In genomic region chr9:105774878-105775277, GRCm38 (mm10) we compare ENCODE assay signal across 12 mouse cellular contexts. TPM values are rescaled to one million over a fixed set of nuclear protein-coding genes. Genes with fewer than 3 reads are reported as not detected.
DNase-seq lines count a peak whose midpoint lies in the region; ATAC-seq lines count a peak whose summit lies in the region.
"Had no signal": no experiment of that assay in that cellular context is flagged by ENCODE, and none has a peak within 500 bp of the region (broad histone marks: within the 10 kb centered on the region; RNA-seq: fewer than 3 reads in every experiment).

No protein-coding gene starts in this region.

- H3K9me3 ChIP-seq in heart, embryonic 15.5 days (replicated peaks): no peaks in the 10 kb centered on the region
- H3K9me3 ChIP-seq in hindbrain, embryonic 11.5 days (ENCODE audit: control insufficient read depth, low read length): no peaks in the 10 kb centered on the region
- H3K9me3 ChIP-seq: embryonic facial prominence, embryonic 13.5 days; limb, embryonic 15.5 days had no signal

- ATAC-seq in cerebellum, adult (ENCODE audit: insufficient number of reproducible peaks, low FRiP score, low TSS enrichment): no peak
- 0 out of 2 replicates have a peak, but pooled peaks have one; percentile 47 for ATAC-seq in heart, embryonic 15.5 days (replicated peaks; ENCODE audit: insufficient number of reproducible peaks, insufficient read depth, low FRiP score, low read depth)
- no peak for ATAC-seq in hindbrain, embryonic 11.5 days (ENCODE audit: low FRiP score)

- H3K27me3 ChIP-seq in heart, embryonic 15.5 days: no peaks in the 10 kb centered on the region
- H3K27me3 ChIP-seq in hindbrain, embryonic 11.5 days (ENCODE audit: control insufficient read depth, insufficient read depth, low read length): no peaks in the 10 kb centered on the region
- H3K27me3 ChIP-seq: embryonic facial prominence, embryonic 13.5 days; limb, embryonic 15.5 days had no signal

- H3K4me2 ChIP-seq in heart, embryonic 15.5 days: no peak overlapping the region
- H3K4me2 ChIP-seq in hindbrain, embryonic 11.5 days (replicated peaks; ENCODE audit: low read depth, low read length): no peak overlapping the region
- H3K4me2 ChIP-seq: embryonic facial prominence, embryonic 13.5 days; limb, embryonic 15.5 days; midbrain, embryonic 11.5 days had no signal

- WGBS in heart, embryonic 15.5 days: 52% methylated on average over 7 of the region's 7 CpGs
- WGBS in hindbrain, embryonic 11.5 days: 90% methylated on average over 7 of the region's 7 CpGs

- H3K27ac ChIP-seq in heart, embryonic 15.5 days: peak overlapping the region; percentile 44; the same call in 1 of the 2 replicates
- no peak overlapping the region for H3K27ac ChIP-seq in hindbrain, embryonic 11.5 days (ENCODE audit: low read depth, low read length)
- H3K27ac ChIP-seq: embryonic facial prominence, embryonic 13.5 days; limb, embryonic 15.5 days had no signal

- H3K4me3 ChIP-seq in heart, embryonic 15.5 days: no peak overlapping the region
- H3K4me3 ChIP-seq in hindbrain, embryonic 11.5 days (ENCODE audit: low read depth, low read length): no peak overlapping the region
- H3K4me3 ChIP-seq: embryonic facial prominence, embryonic 13.5 days; limb, embryonic 15.5 days had no signal

- no peak overlapping the region for H3K9ac ChIP-seq in heart, embryonic 15.5 days
- no peak overlapping the region for H3K9ac ChIP-seq in hindbrain, embryonic 11.5 days (ENCODE audit: low read depth, low read length)
- H3K9ac ChIP-seq: embryonic facial prominence, embryonic 13.5 days; limb, embryonic 15.5 days had no signal

- peak; percentile 83 to 85 for DNase-seq in cerebellum, postnatal 10 days
- peak; percentile 37 for DNase-seq in lung, postnatal 10 days
- DNase-seq in lung, postnatal 4 days: no peak
- DNase-seq in kidney, postnatal 36 days: peak; percentile 31 to 39
- DNase-seq in right cerebral cortex, postnatal 14 days: no peak
- no peak for DNase-seq in hindbrain, embryonic 11.5 days (ENCODE audit: low spot score)
- DNase-seq: B cell, adult 2 months had no signal

- no peaks in the 10 kb centered on the region for H3K36me3 ChIP-seq in heart, embryonic 15.5 days
- H3K36me3 ChIP-seq in hindbrain, embryonic 11.5 days (ENCODE audit: control insufficient read depth, insufficient read depth, low read length): no peaks in the 10 kb centered on the region
- H3K36me3 ChIP-seq: embryonic facial prominence, embryonic 13.5 days; limb, embryonic 15.5 days had no signal

- peaks cover 12% of the 10 kb centered on the region for H3K4me1 ChIP-seq in heart, embryonic 15.5 days (replicated peaks)
- no peaks in the 10 kb centered on the region for H3K4me1 ChIP-seq in hindbrain, embryonic 11.5 days (replicated peaks; ENCODE audit: control insufficient read depth, insufficient read depth, low read length)
- H3K4me1 ChIP-seq: limb, embryonic 15.5 days had no signal

RNA-seq across cellular contexts. Expression of gene Col6a6, which starts 53.1 kb away (rescaled TPM):
- 3.6 and 5.1 TPM in 2 replicates for polyA plus RNA-seq in heart, embryonic 15.5 days (2015; fragmentation: Nextera tagmentation; extraction: Ambion mirVana)
- polyA plus RNA-seq in hindbrain, embryonic 11.5 days (2014; fragmentation: Nextera tagmentation; extraction: Ambion mirVana): 0.06 and 0.09 TPM in 2 replicates

Comparison
In these comparisons a context has a peak if more than half of its experiments do, and no peak if none do; other contexts are left out.
1. DNase-seq: peak in cerebellum, postnatal 10 days (2 of 2), lung, postnatal 10 days (single experiment) and kidney, postnatal 36 days (2 of 2); none in lung, postnatal 4 days (0 of 2), right cerebral cortex, postnatal 14 days (single experiment) and hindbrain, embryonic 11.5 days (single experiment).